In the genomic region with DNA sequence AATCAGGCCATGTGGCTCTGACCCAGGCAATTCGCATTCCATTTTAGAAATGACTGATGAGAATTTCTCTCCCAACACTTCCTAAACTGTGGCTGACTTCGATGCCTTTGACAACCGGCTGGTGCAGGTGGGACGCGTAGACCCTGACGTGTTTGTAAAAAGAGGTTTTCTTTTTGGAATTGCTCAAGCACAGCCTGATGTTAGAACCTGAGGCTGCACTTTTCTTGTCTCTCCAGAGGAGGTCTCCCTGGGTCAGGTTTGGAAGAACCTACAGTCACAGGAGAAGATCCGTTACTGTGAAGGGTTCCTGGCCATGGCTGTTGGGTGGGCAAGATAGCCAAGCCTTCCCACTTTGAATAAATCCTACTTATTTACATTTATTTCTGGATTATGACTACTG, we compare ENCODE assay signal across 12 mouse cellular contexts. TPM values are rescaled to one million over a fixed set of nuclear protein-coding genes. Genes with fewer than 3 reads are reported as not detected.
DNase-seq lines count a peak whose midpoint lies in the region; ATAC-seq and TF ChIP-seq lines count a peak whose summit lies in the region.
"Had no signal": no experiment of that assay in that cellular context is flagged by ENCODE, and none has a peak within 500 bp of the region (broad histone marks: within the 10 kb centered on the region; RNA-seq: fewer than 3 reads in every experiment).

No protein-coding gene starts in this region.

- H3K4me2 ChIP-seq in heart, embryonic 11.5 days = no peak overlapping the region
- no peak overlapping the region for H3K4me2 ChIP-seq in lung, postnatal 0 days (replicated peaks; ENCODE audit: low read depth, low read length)
- no peak overlapping the region for H3K4me2 ChIP-seq in stomach, postnatal 0 days (replicated peaks; ENCODE audit: low read depth)
- H3K4me2 ChIP-seq: hindbrain, embryonic 15.5 days; limb, embryonic 12.5 days had no signal

- 67% methylated on average over 7 of the region's 7 CpGs for WGBS in heart, embryonic 11.5 days (ENCODE audit: insufficient replicate concordance)
- WGBS in lung, postnatal 0 days = 48% methylated on average over 7 of the region's 7 CpGs
- WGBS in stomach, postnatal 0 days = 52% methylated on average over 7 of the region's 7 CpGs

- H3K4me3 ChIP-seq in heart, embryonic 11.5 days (ENCODE audit: low read depth, low read length) = no peak overlapping the region
- H3K4me3 ChIP-seq in lung, postnatal 0 days (ENCODE audit: low read depth, low read length) = no peak overlapping the region
- no peak overlapping the region for H3K4me3 ChIP-seq in stomach, postnatal 0 days (ENCODE audit: low read depth, low read length)
- H3K4me3 ChIP-seq: hindbrain, embryonic 15.5 days; limb, embryonic 12.5 days; myocyte had no signal

- H3K4me1 ChIP-seq in heart, embryonic 11.5 days (ENCODE audit: control insufficient read depth, insufficient read depth, low read length) = no peaks in the 10 kb centered on the region
- no peaks in the 10 kb centered on the region for H3K4me1 ChIP-seq in lung, postnatal 0 days (ENCODE audit: insufficient read depth, low read depth, low read length)
- no peaks in the 10 kb centered on the region for H3K4me1 ChIP-seq in stomach, postnatal 0 days (replicated peaks; ENCODE audit: control insufficient read depth, insufficient read depth)
- H3K4me1 ChIP-seq: limb, embryonic 12.5 days had no signal

- H3K9ac ChIP-seq in heart, embryonic 11.5 days (ENCODE audit: low read depth, low read length) = no peak overlapping the region
- no peak overlapping the region for H3K9ac ChIP-seq in lung, postnatal 0 days (replicated peaks; ENCODE audit: low read depth)
- no peak overlapping the region for H3K9ac ChIP-seq in stomach, postnatal 0 days (ENCODE audit: low read length)
- H3K9ac ChIP-seq: hindbrain, embryonic 15.5 days; limb, embryonic 12.5 days had no signal

- TF ChIP-seq CTCF in lung, postnatal 0 days (IDR thresholded peaks at IDR 0.05) = peak; percentile 72
- peak; percentile 78 for TF ChIP-seq CTCF in stomach, postnatal 0 days (IDR thresholded peaks at IDR 0.05; ENCODE audit: low read depth)

- no peaks in the 10 kb centered on the region for H3K27me3 ChIP-seq in heart, embryonic 11.5 days (ENCODE audit: control insufficient read depth, insufficient read depth, low read length)
- no peaks in the 10 kb centered on the region for H3K27me3 ChIP-seq in lung, postnatal 0 days (replicated peaks; ENCODE audit: insufficient read depth, low read length)
- no peaks in the 10 kb centered on the region for H3K27me3 ChIP-seq in stomach, postnatal 0 days (ENCODE audit: control insufficient read depth, insufficient read depth, low read length)
- H3K27me3 ChIP-seq: hindbrain, embryonic 15.5 days; limb, embryonic 12.5 days had no signal

- H3K9me3 ChIP-seq in heart, embryonic 11.5 days (replicated peaks; ENCODE audit: control insufficient read depth, low read length) = no peaks in the 10 kb centered on the region
- no peaks in the 10 kb centered on the region for H3K9me3 ChIP-seq in lung, postnatal 0 days (ENCODE audit: low read length)
- no peaks in the 10 kb centered on the region for H3K9me3 ChIP-seq in stomach, postnatal 0 days (ENCODE audit: control insufficient read depth, low read length)
- H3K9me3 ChIP-seq: hindbrain, embryonic 15.5 days; limb, embryonic 12.5 days had no signal

- peak; percentile 9 to 29 for DNase-seq in heart, adult 18-20 months
- peak; percentile 60 for DNase-seq in lung, postnatal 0 days (ENCODE audit: low spot score)
- no peak for DNase-seq in lung, postnatal 36 days
- no peak for DNase-seq in stomach, postnatal 0 days (ENCODE audit: low spot score)
- no peak for DNase-seq in spleen, postnatal 4 days (ENCODE audit: low spot score in 2 of 2)

- no peak overlapping the region for H3K27ac ChIP-seq in heart, embryonic 11.5 days (ENCODE audit: low read depth, low read length)
- H3K27ac ChIP-seq in lung, postnatal 0 days (ENCODE audit: low read length) = no peak overlapping the region
- H3K27ac ChIP-seq in stomach, postnatal 0 days (replicated peaks) = no peak overlapping the region
- H3K27ac ChIP-seq: hindbrain, embryonic 15.5 days; limb, embryonic 12.5 days had no signal

- ATAC-seq in heart, embryonic 11.5 days (replicated peaks; ENCODE audit: insufficient number of reproducible peaks, low FRiP score, low TSS enrichment) = no peak
- peak; percentile 37 for ATAC-seq in lung, postnatal 0 days
- peak; percentile 81 for ATAC-seq in common myeloid progenitor, adult 5-6 weeks (replicated peaks; ENCODE audit: low read depth, poor library complexity, severe bottlenecking)
- ATAC-seq in stomach, postnatal 0 days (ENCODE audit: low FRiP score, low TSS enrichment) = no peak
- no peak for ATAC-seq in cerebellum, adult (ENCODE audit: insufficient number of reproducible peaks, low FRiP score, low TSS enrichment)
- ATAC-seq: forebrain, embryonic 16.5 days had no signal

- TF ChIP-seq EP300 in lung, postnatal 0 days (IDR thresholded peaks at IDR 0.05) = no peak
- TF ChIP-seq EP300 in stomach, postnatal 0 days (optimal IDR thresholded peaks at IDR 0.05) = no peak

- H3K36me3 ChIP-seq in heart, embryonic 11.5 days (ENCODE audit: control insufficient read depth, insufficient read depth, low read length) = no peaks in the 10 kb centered on the region
- no peaks in the 10 kb centered on the region for H3K36me3 ChIP-seq in lung, postnatal 0 days (ENCODE audit: insufficient read depth, low read length)
- H3K36me3 ChIP-seq in stomach, postnatal 0 days (ENCODE audit: control insufficient read depth, insufficient read depth, low read length) = no peaks in the 10 kb centered on the region
- H3K36me3 ChIP-seq: hindbrain, embryonic 15.5 days; limb, embryonic 12.5 days had no signal

RNA-seq across cellular contexts. Expression of a gene that starts 31.5 kb away (rescaled TPM):
- 1 to 10 TPM; 1.8 TPM for total RNA-seq in heart, adult 18-20 months (2021)
- not detected in 2 replicates for polyA plus RNA-seq in heart, embryonic 11.5 days (2014; fragmentation: Nextera tagmentation; extraction: Ambion mirVana)
- polyA plus RNA-seq in lung, postnatal 0 days (2015; fragmentation: Nextera tagmentation; extraction: Ambion mirVana) = 0.37 and 0.38 TPM in 2 replicates
- not detected in 2 replicates for total RNA-seq in common myeloid progenitor, adult 5-6 weeks (2017)
- polyA plus RNA-seq in stomach, postnatal 0 days (2015; fragmentation: Nextera tagmentation; extraction: Ambion mirVana) = 0.19 and 0.58 TPM in 2 replicates
- polyA plus RNA-seq: hindbrain, embryonic 15.5 days; limb, embryonic 12.5 days had no signal

Comparison
In these comparisons a context has a peak if more than half of its experiments do, and no peak if none do; other contexts are left out.
1. DNase-seq: peak in heart, adult 18-20 months (2 of 2) and lung, postnatal 0 days (single experiment); none in lung, postnatal 36 days (single experiment), stomach, postnatal 0 days (single experiment) and spleen, postnatal 4 days (0 of 2).
2. ATAC-seq: peak in lung, postnatal 0 days (single experiment) and common myeloid progenitor, adult 5-6 weeks (single experiment); none in heart, embryonic 11.5 days (single experiment), stomach, postnatal 0 days (single experiment) and cerebellum, adult (single experiment).